Mouse (Mus musculus) spleen, adult 2 months (tissue): ENCODE data around the gene Sec16a.

ENCODE experiments used
- CTCF ChIP-seq: fragments of 200-500 bp; IDR thresholded peaks from 2 replicates; pipeline ENCODE4 v1.5.1; 2011; ENCODE audit warnings: mild to moderate bottlenecking, inconsistent platforms; ENCODE audit not compliant: insufficient read depth, insufficient read length, insufficient replicate concordance; ENCODE audit errors: extremely low read depth
- POLR2A ChIP-seq: fragments of 200-500 bp; IDR thresholded peaks from 2 replicates; pipeline ENCODE4 v1.6.1; 2011; ENCODE audit warnings: low read depth, low read length, inconsistent platforms

DNA sequence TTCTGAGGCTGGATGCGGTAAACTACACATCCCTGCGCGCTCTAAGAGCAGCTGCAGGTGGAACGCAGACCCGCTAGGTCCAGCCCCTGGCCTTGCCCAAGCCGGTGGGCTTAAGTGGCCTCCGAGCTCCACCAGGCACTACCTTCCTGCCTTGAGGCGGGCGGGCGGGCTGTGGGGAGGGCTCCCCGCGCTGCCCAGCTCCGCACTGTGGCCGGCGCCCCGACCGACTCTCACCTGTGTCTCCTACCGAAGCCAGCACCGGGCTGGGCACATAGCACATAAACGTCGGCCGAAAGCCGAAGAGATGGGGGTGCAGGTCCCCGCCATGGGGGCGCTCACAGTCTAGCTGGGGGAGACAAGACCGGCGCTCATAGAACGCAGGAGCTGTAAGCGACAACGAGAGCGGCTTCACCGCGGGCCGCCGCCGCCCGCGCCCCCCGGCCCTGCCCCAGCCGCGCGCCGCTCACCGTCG lies 56.3 kb downstream of the Sec16a start:
- TF ChIP-seq CTCF, result no peak
- no peak for TF ChIP-seq POLR2A
